Mouse (Mus musculus) frontal cortex, postnatal 10 days (tissue): ENCODE measurements at regions not wholly inside any gene's neighbourhood (a gene's known extent, or its start where the extent isn't known, plus 50 kb on each side); places are given as distances from the start of the nearest gene placed in this dataset.
A peak's percentile ranks its signal among the peaks of the same experiment; 100 is the strongest.
"Not testable (repeated sequence)": the region's sequence is repeated elsewhere in the genome, so short reads cannot be mapped to it uniquely, and the experiment has no call there.

ENCODE experiments used
- DNase-seq, 2 experiments: peaks; one replicate each; pipeline ENCODE4 v3.0.0; 2022; ENCODE audit warnings: low spot score in 2 of 2, mixed read lengths in 1 of 2

- DNase-seq, result no peak
These were observed 131.1 kb downstream of the Phlda1 start for GRCm38 (mm10) chr10:111637084-111637735.

- no peak for DNase-seq
These were observed 133.8 kb downstream of the Phlda1 start for GRCm38 (mm10) chr10:111639866-111640265.

GRCm38 (mm10) chr10:111642683-111643082, 136.6 kb downstream of the Phlda1 start:
- DNase-seq, result no peak

- not testable (repeated sequence) for DNase-seq
These were observed 147.7 kb downstream of the Phlda1 start for GRCm38 (mm10) chr10:111653773-111654172.

GRCm38 (mm10) chr10:111654364-111655226, 148.5 kb downstream of the Phlda1 start:
- no peak for DNase-seq

GRCm38 (mm10) chr10:111658828-111659227, 152.7 kb downstream of the Phlda1 start:
- no peak for DNase-seq

- DNase-seq, result no peak
These were observed 156.6 kb downstream of the Phlda1 start for GRCm38 (mm10) chr10:111662665-111663064.

GRCm38 (mm10) chr10:111665834-111666233, 159.7 kb downstream of the Phlda1 start:
- peak; percentile 17 to 30 for DNase-seq

GRCm38 (mm10) chr10:111666963-111667362, 160.9 kb downstream of the Phlda1 start:
- no peak for DNase-seq

- no peak for DNase-seq
These were observed 162.6 kb downstream of the Phlda1 start for GRCm38 (mm10) chr10:111668639-111669038.

GRCm38 (mm10) chr10:111669658-111670057, 163.6 kb downstream of the Phlda1 start:
- no peak for DNase-seq

- no peak for DNase-seq
These were observed 164.6 kb downstream of the Phlda1 start for GRCm38 (mm10) chr10:111670666-111671065.

- DNase-seq, result no peak
These were observed 166.6 kb downstream of the Phlda1 start for GRCm38 (mm10) chr10:111672454-111673316.

GRCm38 (mm10) chr10:111673317-111673610, 167.2 kb downstream of the Phlda1 start:
- no peak for DNase-seq

GRCm38 (mm10) chr10:111676255-111676654, 170.2 kb downstream of the Phlda1 start:
- DNase-seq, result no peak

GRCm38 (mm10) chr10:111680919-111681318, 174.8 kb downstream of the Phlda1 start:
- no peak for DNase-seq

GRCm38 (mm10) chr10:111684409-111685346, 178.6 kb downstream of the Phlda1 start:
- DNase-seq, result no peak

GRCm38 (mm10) chr10:111686585-111686984, 180.5 kb downstream of the Phlda1 start:
- no peak for DNase-seq

GRCm38 (mm10) chr10:111689587-111689986, 183.5 kb downstream of the Phlda1 start:
- no peak for DNase-seq

GRCm38 (mm10) chr10:111693762-111694161, 187.7 kb downstream of the Phlda1 start:
- DNase-seq, result no peak
